9 mouse cellular contexts compared by ENCODE assay signal in genomic region chr9:120777501-120777900, GRCm38 (mm10).
DNase-seq lines count a peak whose midpoint lies in the region; ATAC-seq and TF ChIP-seq lines count a peak whose summit lies in the region.
"Had no signal": no experiment of that assay in that cellular context is flagged by ENCODE, and none has a peak within 500 bp of the region (broad histone marks: within the 10 kb centered on the region; RNA-seq: fewer than 3 reads in every experiment).

No protein-coding gene starts in this region.

- no peaks in the 10 kb centered on the region for H3K27me3 ChIP-seq in heart, embryonic 12.5 days (replicated peaks)
- H3K27me3 ChIP-seq in kidney, embryonic 14.5 days (ENCODE audit: control insufficient read depth, insufficient read depth, low read length): no peaks in the 10 kb centered on the region
- H3K27me3 ChIP-seq in forebrain, postnatal 0 days (ENCODE audit: insufficient read depth, low read length): no peaks in the 10 kb centered on the region
- H3K27me3 ChIP-seq: midbrain, embryonic 12.5 days had no signal

- H3K36me3 ChIP-seq in heart, embryonic 12.5 days: no peaks in the 10 kb centered on the region
- H3K36me3 ChIP-seq in kidney, embryonic 14.5 days (ENCODE audit: control insufficient read depth, insufficient read depth, low read length): no peaks in the 10 kb centered on the region
- H3K36me3 ChIP-seq in forebrain, postnatal 0 days (ENCODE audit: insufficient read depth): no peaks in the 10 kb centered on the region
- H3K36me3 ChIP-seq: midbrain, embryonic 12.5 days had no signal

- peaks cover 30% of the 10 kb centered on the region for H3K4me1 ChIP-seq in heart, embryonic 12.5 days (replicated peaks)
- peaks cover 12% of the 10 kb centered on the region; the same call in 1 of the 2 replicates for H3K4me1 ChIP-seq in kidney, embryonic 14.5 days (ENCODE audit: control insufficient read depth, insufficient read depth, low read length)
- H3K4me1 ChIP-seq in forebrain, postnatal 0 days (ENCODE audit: insufficient read depth): no peaks in the 10 kb centered on the region
- H3K4me1 ChIP-seq: midbrain, embryonic 12.5 days had no signal

- peak; percentile 12 for DNase-seq in gastrocnemius, adult 18-20 months (ENCODE audit: low spot score)
- no peak for DNase-seq in gastrocnemius, postnatal 14 days
- DNase-seq in lung, postnatal 4 days: peak; percentile 61 to 67
- no peak for DNase-seq in MN1 (ENCODE audit: low spot score)
- DNase-seq in forebrain, postnatal 0 days: no peak

- 53% methylated on average over 10 of the region's 10 CpGs for WGBS in heart, embryonic 12.5 days
- WGBS in kidney, embryonic 14.5 days: 67% methylated on average over 10 of the region's 10 CpGs
- WGBS in forebrain, postnatal 0 days: 84% methylated on average over 10 of the region's 10 CpGs

- no peak overlapping the region for H3K4me3 ChIP-seq in heart, embryonic 12.5 days
- no peak overlapping the region for H3K4me3 ChIP-seq in kidney, embryonic 14.5 days (ENCODE audit: low read length)
- no peak overlapping the region for H3K4me3 ChIP-seq in forebrain, postnatal 0 days (ENCODE audit: low read depth, low read length)
- H3K4me3 ChIP-seq: midbrain, embryonic 12.5 days had no signal

- peak overlapping the region; percentile 87 for H3K27ac ChIP-seq in heart, embryonic 12.5 days (ENCODE audit: poor library complexity, severe bottlenecking)
- peak overlapping the region; percentile 76 for H3K27ac ChIP-seq in kidney, embryonic 14.5 days (ENCODE audit: low read depth, low read length)
- no peak overlapping the region for H3K27ac ChIP-seq in forebrain, postnatal 0 days (ENCODE audit: low read depth, low read length)

- no peak for ATAC-seq in heart, embryonic 12.5 days (ENCODE audit: insufficient number of reproducible peaks, low FRiP score)
- no peak for ATAC-seq in kidney, embryonic 14.5 days (ENCODE audit: low FRiP score, low TSS enrichment)
- ATAC-seq in erythroblast, adult 5-6 weeks (replicated peaks; ENCODE audit: low FRiP score, poor library complexity, severe bottlenecking): no peak
- no peak for ATAC-seq in forebrain, postnatal 0 days

- H3K9me3 ChIP-seq in heart, embryonic 12.5 days (replicated peaks): no peaks in the 10 kb centered on the region
- no peaks in the 10 kb centered on the region for H3K9me3 ChIP-seq in kidney, embryonic 14.5 days (ENCODE audit: control insufficient read depth, low read length)
- H3K9me3 ChIP-seq in forebrain, postnatal 0 days (ENCODE audit: low read length): no peaks in the 10 kb centered on the region
- H3K9me3 ChIP-seq: midbrain, embryonic 12.5 days had no signal

- no peak overlapping the region for H3K4me2 ChIP-seq in heart, embryonic 12.5 days
- H3K4me2 ChIP-seq in kidney, embryonic 14.5 days (replicated peaks; ENCODE audit: low read depth, low read length): no peak overlapping the region
- no peak overlapping the region for H3K4me2 ChIP-seq in forebrain, postnatal 0 days (ENCODE audit: low read depth)
- H3K4me2 ChIP-seq: midbrain, embryonic 12.5 days had no signal

- intact Hi-C loops in gastrocnemius, postnatal 14 days (cut with DNase I; ENCODE audit: low total_unique reads): no loop called here

- H3K9ac ChIP-seq in heart, embryonic 12.5 days: no peak overlapping the region
- no peak overlapping the region for H3K9ac ChIP-seq in kidney, embryonic 14.5 days (ENCODE audit: low read depth, low read length)
- H3K9ac ChIP-seq in forebrain, postnatal 0 days: no peak overlapping the region
- H3K9ac ChIP-seq: midbrain, embryonic 12.5 days had no signal

- TF ChIP-seq CTCF in forebrain, postnatal 0 days (IDR thresholded peaks at IDR 0.05; ENCODE audit: low read depth): no peak

Comparison
In these comparisons a context has a peak if more than half of its experiments do, and no peak if none do; other contexts are left out.
1. DNase-seq: peak in gastrocnemius, adult 18-20 months (single experiment) and lung, postnatal 4 days (2 of 2); none in gastrocnemius, postnatal 14 days (single experiment), MN1 (single experiment) and forebrain, postnatal 0 days (single experiment).